Mouse (Mus musculus) spleen, postnatal 4 days (tissue): Measurements from ENCODE around the gene Sobp.

Experiments
- DNase-seq, 2 experiments: peaks; one replicate each; pipeline ENCODE4 v3.0.0; 2022; ENCODE audit warnings: low spot score in 2 of 2

Sobp gene

DNA sequence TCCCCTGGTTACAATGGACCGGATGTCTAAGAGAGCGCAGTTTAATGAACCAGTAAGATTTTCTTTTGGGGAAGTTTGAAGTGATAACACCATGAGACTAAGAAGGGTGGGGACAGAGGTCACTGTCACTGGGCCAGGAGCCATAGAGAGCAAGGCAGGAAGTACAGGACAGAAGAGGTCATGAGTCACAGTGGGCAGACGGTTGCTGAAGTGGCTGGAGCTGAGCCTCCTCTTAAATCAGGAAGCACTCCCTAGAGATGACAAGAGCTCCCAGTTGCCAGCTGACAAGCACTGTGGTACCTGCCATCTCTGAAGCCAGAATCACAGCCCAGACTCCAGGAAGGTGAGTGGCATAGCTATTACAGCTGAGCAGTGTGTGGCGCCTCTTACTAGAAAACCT lies 139.5 kb downstream of the Sobp start:
- no peak for DNase-seq

DNA sequence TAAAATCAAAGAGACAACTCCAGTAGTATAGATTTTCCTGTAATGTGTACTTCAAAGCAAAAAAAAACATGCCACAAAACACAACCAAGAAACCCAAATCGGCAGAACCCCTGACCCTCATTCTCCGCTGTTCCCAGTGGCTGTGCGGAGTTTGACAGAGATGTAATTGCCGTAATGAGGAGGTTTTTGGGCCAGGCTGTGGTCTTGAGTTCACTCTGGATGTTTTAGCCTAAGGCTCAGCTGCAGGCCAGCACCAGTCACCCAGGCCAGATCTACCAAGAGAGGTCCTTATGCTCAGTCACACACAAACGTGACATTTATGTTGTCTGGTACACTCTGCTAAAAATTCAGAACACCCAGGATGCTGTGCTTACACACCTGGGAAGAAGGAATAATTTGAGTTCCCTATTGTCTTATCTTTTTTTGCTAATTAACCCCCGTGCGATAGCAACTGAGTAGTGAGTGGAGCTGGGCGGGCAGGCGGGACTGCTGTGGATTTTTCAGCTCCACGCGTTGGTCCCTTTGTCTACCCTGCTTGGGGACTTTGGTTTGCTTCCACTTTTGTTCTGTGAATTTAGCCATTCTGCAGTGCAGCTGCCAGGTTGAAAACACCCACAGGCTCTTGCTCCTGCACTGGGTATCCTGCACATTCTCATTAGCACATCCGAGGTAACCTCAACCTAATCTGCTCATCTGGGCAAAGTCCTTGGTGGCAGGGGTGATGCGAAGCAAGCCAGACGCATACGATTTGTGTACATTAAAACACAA lies 140.7 kb downstream of the Sobp start:
- DNase-seq: no peak

DNA sequence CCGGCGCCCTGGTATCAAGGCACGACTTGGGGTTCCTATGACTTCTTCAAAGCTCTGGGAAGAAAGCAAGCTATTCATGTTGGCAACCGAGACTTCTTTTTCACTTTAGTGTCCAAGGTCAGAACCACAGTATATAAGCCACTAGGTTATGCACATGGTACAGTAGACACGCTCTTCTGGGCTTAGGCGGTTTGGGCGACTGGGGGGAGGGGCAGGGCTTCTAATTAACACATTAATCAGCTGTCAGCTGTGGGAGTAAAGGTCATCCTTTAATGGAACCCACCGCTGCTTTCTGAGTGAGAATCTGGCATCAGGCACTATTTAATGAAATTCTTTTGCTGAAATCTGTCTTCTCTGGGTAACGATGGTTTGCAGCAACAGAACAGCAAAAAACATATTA lies 147.3 kb downstream of the Sobp start:
- DNase-seq: no peak

GRCm38 (mm10) chr10:43023454-43024194 lies 150.7 kb downstream of the Sobp start:
- no peak for DNase-seq

DNA sequence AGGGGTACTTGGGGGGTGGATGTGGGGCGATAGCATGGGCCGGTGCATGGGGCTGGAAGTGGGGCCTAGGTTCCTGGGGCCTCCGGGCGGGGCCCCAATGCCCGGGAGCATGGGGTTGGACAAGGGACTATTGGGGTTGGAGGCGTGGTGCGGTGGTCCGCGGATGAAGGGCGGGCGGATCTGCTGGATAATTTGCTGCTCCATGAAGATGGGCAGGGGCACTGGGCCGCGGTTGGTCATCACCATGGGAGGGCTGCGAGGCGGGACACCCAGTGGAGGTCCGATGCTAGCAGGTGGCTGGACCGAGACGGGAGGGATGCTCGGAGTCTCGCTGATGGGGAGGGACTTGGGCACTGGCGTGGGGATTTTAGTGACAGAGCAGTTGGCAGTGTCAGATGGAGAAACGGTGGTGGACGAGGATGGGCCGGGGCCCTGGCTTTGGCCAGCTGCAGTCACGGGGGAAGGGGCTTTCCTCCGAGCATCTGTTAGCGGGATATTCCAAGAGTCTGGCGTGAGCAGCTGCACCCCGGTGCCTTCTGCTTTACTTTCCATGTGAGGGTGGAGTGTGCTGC lies 152.1 kb downstream of the Sobp start:
- no peak for DNase-seq

DNA sequence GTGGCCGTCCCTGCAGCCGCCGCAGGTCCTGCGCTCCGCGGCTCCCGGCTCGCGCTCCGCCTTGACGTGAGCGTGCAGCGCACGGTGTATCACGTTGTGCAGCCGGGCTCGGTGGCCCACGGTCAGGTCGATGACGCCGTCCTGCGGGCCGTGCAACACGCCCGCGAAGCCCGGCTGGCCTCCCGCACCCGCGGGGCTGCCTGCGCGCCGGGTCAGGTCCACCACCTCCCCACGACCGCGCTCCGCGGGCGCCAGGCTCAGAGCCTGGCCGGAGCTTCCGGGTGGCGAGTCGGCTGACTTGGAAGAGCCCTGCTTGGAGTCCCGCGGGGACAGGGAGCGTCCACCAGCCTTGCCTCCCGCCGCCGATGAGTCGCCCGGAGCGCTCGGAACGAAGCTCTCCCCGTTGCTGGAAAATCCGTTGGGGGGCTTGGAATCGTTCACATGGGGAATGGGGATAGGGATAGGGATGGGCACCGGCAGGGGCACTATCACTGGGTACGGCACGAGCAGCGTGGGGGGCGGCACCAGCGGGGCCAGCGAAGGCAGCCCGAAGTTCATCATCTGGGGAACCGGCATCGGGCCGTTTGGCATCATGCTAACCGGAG lies 152.7 kb downstream of the Sobp start:
- no peak for DNase-seq

DNA sequence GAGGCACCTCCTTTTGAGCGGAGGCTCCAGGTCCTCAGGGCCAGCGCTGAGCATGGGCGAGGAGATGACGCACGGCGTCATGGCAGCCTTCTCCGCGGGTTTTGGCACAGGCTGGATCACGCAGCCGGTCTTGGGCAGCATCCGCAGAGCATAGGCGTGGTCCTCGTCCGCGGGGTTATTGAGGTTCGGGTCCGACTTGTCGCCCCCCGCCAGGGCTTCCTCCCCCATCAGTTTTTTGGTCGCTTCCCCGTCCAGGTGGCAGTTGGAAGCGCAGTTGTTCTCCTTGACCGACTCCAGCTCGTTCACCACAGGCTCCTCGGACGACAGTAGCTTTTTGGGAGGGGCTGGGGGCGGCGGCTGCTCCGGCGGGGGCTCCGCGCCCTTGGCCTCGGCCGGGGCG lies 153.3 kb downstream of the Sobp start:
- no peak for DNase-seq

DNA sequence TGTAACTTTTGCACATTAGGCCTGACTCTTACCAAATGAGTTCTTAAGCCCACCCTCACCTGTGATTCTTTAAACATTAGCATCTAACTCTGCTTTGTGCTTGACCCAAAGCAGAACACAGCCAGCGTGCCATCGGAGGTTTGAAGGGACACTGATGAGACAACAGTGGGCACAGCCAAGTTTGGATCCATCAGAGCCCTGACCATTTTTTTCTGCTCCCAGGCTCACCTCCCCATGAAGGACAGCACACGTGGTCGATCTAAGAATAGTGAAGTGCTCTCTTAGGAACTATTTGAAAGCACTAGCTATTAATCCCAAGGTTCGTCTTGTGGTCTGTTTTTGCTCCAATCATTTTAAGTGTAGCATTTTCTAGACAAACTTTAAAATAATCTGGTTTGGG lies 159.5 kb downstream of the Sobp start:
- DNase-seq: no peak

DNA sequence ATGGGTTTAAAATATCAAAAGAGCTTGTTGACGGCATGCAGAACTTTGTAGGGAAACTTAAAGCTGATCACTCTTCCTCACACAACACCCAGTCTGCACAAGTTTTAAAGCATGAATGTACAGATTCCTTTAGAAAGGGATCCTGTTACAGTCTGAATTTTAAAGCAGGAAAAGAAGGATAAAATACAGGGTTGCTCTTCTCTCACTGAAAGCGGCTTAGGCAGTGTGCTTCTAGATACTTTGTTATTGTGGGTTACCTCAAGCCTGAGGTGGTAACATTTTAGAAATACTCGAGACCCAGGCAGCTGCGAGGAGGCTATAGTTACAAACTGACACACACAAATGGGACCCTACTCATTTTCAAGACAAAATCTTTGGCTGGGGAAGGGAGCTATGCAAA lies 160.0 kb downstream of the Sobp start:
- DNase-seq: no peak

GRCm38 (mm10) chr10:43008116-43008515 lies 166.2 kb downstream of the Sobp start:
- no peak for DNase-seq

DNA sequence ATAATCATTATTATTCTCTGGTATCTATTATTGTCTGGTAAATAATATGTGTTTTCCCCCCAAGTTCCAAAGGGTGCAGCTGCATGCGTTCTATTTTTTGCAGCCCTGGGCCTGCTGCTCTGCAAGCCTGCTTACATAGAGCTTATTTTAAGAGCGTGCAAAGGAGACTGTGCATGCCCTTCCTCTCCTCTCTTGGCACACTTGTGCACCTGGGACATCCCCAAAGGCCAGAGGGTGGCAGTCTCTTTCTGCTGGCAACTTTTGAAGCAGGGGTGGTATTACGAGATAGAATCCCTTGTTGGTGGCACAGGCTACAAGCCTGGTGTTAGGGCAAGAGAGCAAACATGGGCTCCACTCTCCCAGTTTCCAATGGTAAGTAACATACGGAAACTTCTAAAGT lies 167.8 kb downstream of the Sobp start:
- no peak for DNase-seq

DNA sequence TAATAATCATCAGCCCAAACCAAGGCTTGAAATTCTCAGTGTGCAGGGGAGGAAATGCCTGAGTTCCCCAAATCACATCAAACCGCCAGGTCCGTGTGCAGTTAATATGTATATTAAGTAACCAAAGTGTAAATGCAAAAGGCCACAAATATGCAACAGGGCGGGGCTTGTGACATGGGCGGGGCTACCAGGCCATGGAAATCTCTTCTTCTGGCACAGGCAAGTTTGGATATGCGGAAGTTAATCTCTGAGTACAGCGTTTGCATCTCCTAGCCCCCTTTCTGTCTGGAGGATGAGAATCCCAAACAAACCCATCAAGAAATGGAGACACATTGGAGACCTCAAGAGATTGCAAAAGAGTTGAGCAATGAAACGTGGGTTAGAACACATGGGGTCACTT lies 168.7 kb downstream of the Sobp start:
- DNase-seq: no peak

DNA sequence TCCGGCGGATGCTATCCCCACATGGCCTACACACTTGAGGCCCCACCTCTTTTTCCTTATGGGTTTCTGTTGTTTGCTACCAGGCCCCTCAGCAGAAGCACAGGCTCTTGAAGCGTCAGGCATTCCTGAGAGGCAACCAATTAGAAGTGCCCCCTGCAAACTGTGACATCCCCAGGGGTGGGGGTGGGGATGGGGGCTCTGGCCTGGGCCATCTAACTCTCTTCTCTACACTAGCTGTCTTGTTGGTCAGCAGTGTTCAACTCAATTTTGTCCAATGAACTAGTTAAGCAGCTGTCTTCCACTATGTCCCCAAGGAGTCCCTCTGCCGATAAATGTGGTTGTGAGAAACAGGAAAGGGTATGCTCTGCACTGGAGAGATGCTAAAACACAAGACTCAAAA lies 169.3 kb downstream of the Sobp start:
- DNase-seq: no peak

- DNase-seq: no peak
These were observed 170.1 kb downstream of the Sobp start for GRCm38 (mm10) chr10:43004174-43004734.

GRCm38 (mm10) chr10:43003466-43003757 lies 170.9 kb downstream of the Sobp start:
- DNase-seq: no peak

- DNase-seq: no peak
These were observed 171.4 kb downstream of the Sobp start for GRCm38 (mm10) chr10:43002721-43003465.

GRCm38 (mm10) chr10:43002066-43002678 lies 172.2 kb downstream of the Sobp start:
- DNase-seq: no peak

DNA sequence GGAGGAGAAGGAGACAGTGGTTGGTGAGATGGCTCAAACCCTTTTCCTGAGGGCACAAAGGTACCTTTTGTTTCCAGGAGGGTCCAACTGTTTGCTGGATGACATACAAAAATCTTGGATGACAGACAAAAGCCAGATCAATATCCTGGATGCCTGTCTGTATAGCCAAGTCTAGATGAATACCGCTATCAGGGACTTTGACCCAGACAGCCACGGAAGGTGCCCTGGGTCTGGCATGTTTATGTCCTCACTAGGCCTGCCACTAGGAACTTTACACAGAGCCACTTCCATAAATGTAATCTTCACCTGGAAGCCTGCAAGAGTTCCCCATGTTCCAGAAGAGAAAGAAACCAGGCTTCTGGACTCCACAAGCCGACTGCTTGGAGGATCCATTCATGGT lies 172.9 kb downstream of the Sobp start:
- no peak for DNase-seq

DNA sequence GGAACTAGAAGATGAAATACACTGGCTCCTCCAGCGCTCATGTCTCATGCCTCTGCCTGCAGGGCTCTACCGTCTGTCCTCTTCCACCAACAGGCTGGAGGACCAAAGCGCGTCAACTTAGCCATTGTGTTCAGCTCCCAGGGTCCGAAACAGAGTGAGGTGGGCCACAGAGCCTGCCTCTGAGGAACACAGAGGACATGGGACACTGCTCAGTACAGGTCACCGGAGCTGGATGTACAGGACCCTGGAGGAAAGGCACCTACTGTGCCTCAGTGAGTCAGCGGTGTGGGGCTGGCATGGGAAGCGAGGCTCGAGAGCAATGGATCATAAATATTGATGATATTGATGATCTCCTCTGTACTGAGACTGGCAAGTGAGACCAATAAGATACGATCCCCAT lies 175.0 kb downstream of the Sobp start:
- no peak for DNase-seq

GRCm38 (mm10) chr10:42997278-42997677 lies 177.1 kb downstream of the Sobp start:
- no peak for DNase-seq

- no peak for DNase-seq
These were observed 178.8 kb downstream of the Sobp start for GRCm38 (mm10) chr10:42995484-42995895.
